Mouse (Mus musculus) thymus, adult 18-20 months (tissue): ENCODE measurements around the gene Zhx3.

Experiments used
- DNase-seq, 2 experiments: peaks; one replicate each; pipeline ENCODE4 v3.0.0; 2022; ENCODE audit warnings: mixed read lengths in 2 of 2

Gene Zhx3

DNA sequence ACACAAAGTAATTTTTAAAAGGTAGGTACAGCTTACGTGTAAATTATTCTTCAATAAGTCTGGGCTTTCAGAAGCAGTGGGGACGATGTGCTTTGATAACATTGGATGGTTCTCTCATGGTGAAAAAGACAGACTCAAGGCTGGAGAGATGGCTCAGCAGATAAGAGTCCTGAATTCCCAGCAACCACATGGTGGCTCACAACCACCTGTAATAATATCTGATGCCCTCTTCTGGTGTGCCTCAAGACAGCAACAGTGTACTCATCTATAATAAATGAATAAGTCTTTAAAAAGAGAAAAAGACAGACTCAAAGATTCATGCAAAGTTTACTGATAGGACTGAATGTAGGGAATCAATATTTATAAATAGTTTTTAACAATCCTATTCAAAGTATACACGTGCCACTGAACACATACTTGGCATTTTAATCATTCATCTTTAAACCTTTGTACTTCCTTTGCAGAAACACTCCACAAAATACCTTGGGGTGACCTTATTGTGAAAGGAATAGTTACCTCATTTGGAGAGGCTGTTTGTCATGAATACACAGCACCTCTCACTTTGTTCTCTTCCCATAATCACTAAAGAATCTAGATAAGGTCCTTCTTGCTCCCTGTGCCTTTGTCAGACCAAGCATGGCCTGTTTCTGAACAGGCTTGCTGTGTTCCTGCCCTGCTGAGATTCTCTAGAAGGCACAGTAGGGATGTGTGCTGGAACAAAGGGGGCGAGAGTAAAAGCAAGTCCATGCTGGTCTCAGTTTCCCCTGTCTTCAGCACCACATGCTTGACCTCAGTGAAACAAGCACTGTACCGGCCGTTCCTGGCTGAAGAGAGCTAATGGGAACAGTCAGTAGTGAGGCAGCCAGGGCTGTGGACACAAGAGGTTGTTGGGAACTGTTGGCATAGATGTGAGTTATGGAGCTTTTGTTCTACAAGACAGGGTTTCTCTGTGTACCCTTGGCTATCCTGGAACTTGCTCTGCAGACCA is 146.6 kb downstream of the Zhx3 start:
- DNase-seq = no peak

- no peak for DNase-seq
Measured at GRCm38 (mm10) chr2:160724536-160724935, 148.3 kb downstream of the Zhx3 start.

- no peak for DNase-seq
Measured at GRCm38 (mm10) chr2:160723613-160724375, 149.0 kb downstream of the Zhx3 start.

DNA sequence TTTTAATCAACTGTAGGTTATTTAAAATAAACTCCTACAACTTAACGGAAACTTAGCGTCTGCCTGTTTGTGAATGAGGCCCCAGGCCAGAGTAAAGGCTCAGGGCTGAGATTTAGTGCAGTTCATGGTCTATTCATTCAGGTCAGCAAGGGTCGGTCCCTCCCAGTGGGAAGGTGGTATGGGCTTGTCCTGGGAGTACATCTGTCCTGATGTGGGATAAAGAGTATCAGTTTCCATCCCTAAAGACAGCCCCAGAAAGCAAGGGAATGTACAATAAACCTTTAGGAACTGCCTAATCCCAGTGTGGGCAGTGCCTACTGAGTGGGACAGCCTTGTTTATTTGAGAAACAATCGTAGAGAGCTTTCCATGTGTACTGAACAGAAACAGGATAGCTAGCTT is 150.1 kb downstream of the Zhx3 start:
- no peak for DNase-seq

GRCm38 (mm10) chr2:160718811-160719210 is 154.0 kb downstream of the Zhx3 start:
- no peak for DNase-seq

GRCm38 (mm10) chr2:160717269-160717668 is 155.5 kb downstream of the Zhx3 start:
- no peak for DNase-seq

DNA sequence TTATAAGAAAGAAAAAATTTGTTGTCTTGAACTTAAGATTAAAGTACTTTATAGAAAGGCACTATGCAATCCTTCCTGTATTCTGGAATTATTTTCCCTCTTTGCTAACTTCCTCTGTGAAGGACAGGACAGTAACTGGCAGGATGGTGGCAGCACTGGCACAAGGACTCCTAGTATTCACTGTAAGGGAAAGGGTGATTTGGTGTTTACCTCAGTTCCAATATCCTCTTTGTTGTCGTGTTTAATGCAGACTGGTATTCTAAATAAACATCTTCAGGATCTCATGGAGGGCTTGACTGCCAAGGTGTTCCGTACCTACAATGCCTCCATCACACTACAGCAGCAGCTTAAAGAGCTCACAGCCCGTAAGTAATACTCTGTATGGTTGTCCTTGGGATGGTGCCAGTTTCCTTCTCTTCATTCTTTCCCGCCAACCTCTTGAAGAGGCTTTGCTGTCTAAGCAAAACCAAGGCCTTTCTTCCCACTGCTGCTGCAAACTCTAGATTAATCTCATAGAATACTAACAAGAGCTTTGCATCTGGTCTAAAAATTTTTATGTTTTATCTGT is 157.3 kb downstream of the Zhx3 start:
- DNase-seq = no peak

GRCm38 (mm10) chr2:160707673-160708072 is 165.1 kb downstream of the Zhx3 start:
- no peak for DNase-seq

- DNase-seq = no peak
Measured at GRCm38 (mm10) chr2:160702824-160703223, 170.0 kb downstream of the Zhx3 start.

DNA sequence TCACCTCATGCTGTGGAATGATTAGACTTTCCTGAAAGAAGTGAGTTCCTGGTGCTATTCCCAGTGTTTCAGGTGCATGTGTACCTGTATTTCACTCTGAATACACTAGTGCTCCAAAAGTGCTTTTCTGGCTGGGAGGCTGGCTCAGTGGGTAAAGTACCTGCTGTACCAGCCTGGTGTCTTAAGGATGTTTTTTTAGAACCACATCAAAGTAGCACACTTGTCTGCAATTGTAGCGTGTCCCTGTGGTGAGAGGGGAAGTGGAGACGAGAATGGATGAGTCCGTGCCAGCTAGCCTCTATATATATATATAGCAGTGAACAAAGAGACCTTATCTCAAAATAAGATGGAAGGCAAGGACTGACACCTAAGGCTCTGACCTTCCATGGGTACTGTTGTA is 171.2 kb downstream of the Zhx3 start:
- no peak for DNase-seq

DNA sequence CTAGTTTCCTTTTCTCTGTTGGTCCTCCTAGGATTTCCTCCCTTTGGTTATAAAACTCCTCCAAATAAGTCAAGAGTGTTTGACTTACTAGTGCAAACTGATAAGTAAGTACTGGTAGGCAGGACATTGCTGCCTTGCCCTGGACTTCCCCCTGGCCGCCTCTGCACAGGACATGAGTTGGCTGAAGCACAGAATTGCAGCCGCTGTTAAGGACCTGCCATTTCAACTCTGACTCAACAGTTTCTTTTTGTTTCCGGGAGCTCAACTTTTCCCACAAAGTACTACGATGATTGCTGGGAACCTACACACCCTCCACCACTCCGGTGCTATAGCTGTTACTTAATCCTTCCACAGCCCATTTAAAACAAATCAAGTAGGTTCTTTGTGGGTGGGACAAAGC is 172.5 kb downstream of the Zhx3 start:
- DNase-seq = no peak
